Mouse (Mus musculus): ENCODE measurements at regions not wholly inside any gene's neighbourhood (a gene's known extent, or its start where the extent isn't known, plus 50 kb on each side); places are given as distances from the start of the nearest gene placed in this dataset.
"Not testable (repeated sequence)": the region's sequence is repeated elsewhere in the genome, so short reads cannot be mapped to it uniquely, and the experiment has no call there.

DNA sequence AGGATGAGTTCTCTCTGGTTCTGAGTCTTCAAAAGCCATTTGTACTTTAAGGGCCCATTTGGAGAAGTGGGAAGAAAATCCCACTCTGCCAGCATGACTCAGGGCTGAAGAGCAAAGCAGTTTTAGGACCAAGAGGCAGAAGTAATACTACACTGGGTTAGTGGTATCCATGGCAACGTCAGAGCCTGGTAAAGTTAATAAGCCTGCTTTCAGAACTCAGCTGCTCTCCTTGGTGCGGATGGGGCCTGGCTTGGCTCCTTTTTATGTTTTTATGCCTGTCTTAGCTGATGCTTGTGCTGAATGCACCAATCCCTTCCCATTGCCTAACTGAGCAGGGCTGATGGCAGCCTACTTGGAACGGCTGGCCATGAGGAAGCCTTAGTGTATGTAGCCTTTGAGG lies 306.7 kb downstream of the Abcc12 start:
- no peak for ATAC-seq (ENCODE audit: extremely low read depth, insufficient number of reproducible peaks, low FRiP score, low TSS enrichment)
- Histone ChIP-seq H3K4me3 (no peak overlapping the region), H3K9ac (no peak overlapping the region), H3K36me3 (no peaks in the 10 kb centered on the region), H3K27ac (replicated peaks) (no peak overlapping the region), H3K9me3 (no peaks in the 10 kb centered on the region), H3K4me2 (no peak overlapping the region), H3K27me3 (replicated peaks) (no peaks in the 10 kb centered on the region), H3K4me1 (no peaks in the 10 kb centered on the region)
- WGBS = 59% methylated on average over 3 of the region's 3 CpGs

DNA sequence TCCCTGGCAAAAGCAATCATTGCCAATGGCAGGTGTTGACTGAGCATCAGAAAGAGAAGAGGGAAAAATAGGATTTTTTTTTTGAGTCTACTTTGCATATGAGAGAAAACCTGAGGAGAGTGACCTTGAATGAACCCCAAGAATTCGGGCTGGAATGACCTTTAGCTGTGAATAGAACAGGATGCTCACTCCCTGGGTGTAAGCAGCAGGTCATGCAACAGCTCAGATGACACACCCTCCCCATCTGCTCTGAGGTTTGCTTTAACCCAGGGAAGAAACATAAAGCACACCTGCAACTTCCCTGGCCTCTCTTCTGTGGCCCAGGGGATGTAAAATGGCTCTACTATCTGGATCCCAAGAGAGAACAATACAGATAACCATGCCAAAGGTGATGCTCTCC lies 307.9 kb downstream of the Abcc12 start:
- H3K27me3 ChIP-seq (replicated peaks) = no peaks in the 10 kb centered on the region
- no peak overlapping the region for H3K27ac ChIP-seq (replicated peaks)
- H3K4me1 ChIP-seq = no peaks in the 10 kb centered on the region
- no peak overlapping the region for H3K4me2 ChIP-seq
- H3K9ac ChIP-seq = no peak overlapping the region
- 24% methylated on average over 1 of the region's 1 CpGs for WGBS
- H3K36me3 ChIP-seq = no peaks in the 10 kb centered on the region
- no peak for ATAC-seq (ENCODE audit: extremely low read depth, insufficient number of reproducible peaks, low FRiP score, low TSS enrichment)
- H3K9me3 ChIP-seq = no peaks in the 10 kb centered on the region
- no peak overlapping the region for H3K4me3 ChIP-seq

GRCm38 (mm10) chr8:86271477-86271876 lies 309.0 kb downstream of the Abcc12 start:
- no peak overlapping the region for H3K27ac ChIP-seq (replicated peaks)
- no peaks in the 10 kb centered on the region for H3K36me3 ChIP-seq
- no peaks in the 10 kb centered on the region; the same call in 1 of the 2 replicates for H3K9me3 ChIP-seq
- WGBS = 77% methylated on average over 6 of the region's 6 CpGs
- H3K9ac ChIP-seq = no peak overlapping the region
- H3K4me3 ChIP-seq = no peak overlapping the region
- no peak for ATAC-seq (ENCODE audit: extremely low read depth, insufficient number of reproducible peaks, low FRiP score, low TSS enrichment)
- no peaks in the 10 kb centered on the region for H3K27me3 ChIP-seq (replicated peaks)
- no peaks in the 10 kb centered on the region for H3K4me1 ChIP-seq
- no peak overlapping the region for H3K4me2 ChIP-seq

- Histone ChIP-seq H3K4me2 (no peak overlapping the region), H3K36me3 (no peaks in the 10 kb centered on the region), H3K9ac (no peak overlapping the region), H3K4me1 (0 out of 2 replicates have a peak, but pooled peaks cover under 1% of the 10 kb centered on the region), H3K4me3 (no peak overlapping the region), H3K27me3 (replicated peaks) (no peaks in the 10 kb centered on the region; the same call in 1 of the 2 replicates), H3K9me3 (no peaks in the 10 kb centered on the region), H3K27ac (replicated peaks) (no peak overlapping the region)
- no peak for ATAC-seq (ENCODE audit: extremely low read depth, insufficient number of reproducible peaks, low FRiP score, low TSS enrichment)
- WGBS = 72% methylated on average over 5 of the region's 5 CpGs
These were observed 322.5 kb downstream of the Abcc12 start for GRCm38 (mm10) chr8:86258011-86258410.

DNA sequence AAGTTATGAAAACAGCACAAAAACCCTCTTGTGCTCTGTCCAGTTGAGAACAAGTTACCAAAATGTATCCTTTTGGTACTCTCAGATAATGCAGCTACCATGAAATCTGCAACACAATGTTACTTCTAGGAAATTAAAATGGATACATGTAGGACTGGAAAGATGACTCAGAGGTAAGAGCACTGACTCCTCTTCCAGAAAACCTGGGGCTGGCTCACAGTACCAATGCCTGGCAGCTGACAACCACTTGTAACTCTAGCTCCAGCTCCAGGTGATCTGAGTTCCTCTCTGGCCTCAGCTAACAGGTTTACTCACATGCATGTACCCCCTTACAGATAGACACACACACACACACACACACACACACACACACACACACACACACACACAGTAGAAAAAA lies 325.1 kb downstream of the Abcc12 start:
- no peak overlapping the region for H3K4me2 ChIP-seq
- H3K36me3 ChIP-seq = no peaks in the 10 kb centered on the region
- no peak for ATAC-seq (ENCODE audit: extremely low read depth, insufficient number of reproducible peaks, low FRiP score, low TSS enrichment)
- no peak overlapping the region for H3K4me3 ChIP-seq
- H3K27me3 ChIP-seq (replicated peaks) = no peaks in the 10 kb centered on the region; the same call in 1 of the 2 replicates
- no peaks in the 10 kb centered on the region for H3K9me3 ChIP-seq
- H3K9ac ChIP-seq = no peak overlapping the region
- H3K4me1 ChIP-seq = 0 out of 2 replicates have a peak, but pooled peaks cover 4% of the 10 kb centered on the region
- no peak overlapping the region for H3K27ac ChIP-seq (replicated peaks)

DNA sequence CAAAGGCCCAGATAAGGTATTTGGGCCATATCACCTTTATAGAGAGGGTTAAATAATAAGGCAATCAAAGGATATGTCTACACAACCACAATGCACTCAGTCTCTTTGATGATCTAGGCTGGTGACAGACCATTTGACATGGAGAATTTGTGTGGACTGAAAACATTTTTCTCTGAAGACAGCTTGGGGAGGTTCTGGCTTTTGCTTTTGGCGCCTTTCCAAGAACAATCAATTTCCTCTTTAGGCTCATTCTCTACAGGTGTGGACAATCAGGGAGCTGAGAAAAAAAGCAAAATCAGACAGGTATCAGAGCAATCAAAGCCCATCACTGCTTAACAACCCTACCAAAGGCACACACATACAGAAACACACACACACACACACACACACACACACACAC lies 325.8 kb downstream of the Abcc12 start:
- WGBS = 69% methylated on average over 1 of the region's 1 CpGs

GRCm38 (mm10) chr8:86252696-86253355 lies 327.7 kb downstream of the Abcc12 start:
- ATAC-seq (ENCODE audit: extremely low read depth, insufficient number of reproducible peaks, low FRiP score, low TSS enrichment) = no peak
- Histone ChIP-seq H3K4me2 (no peak overlapping the region), H3K36me3 (no peaks in the 10 kb centered on the region), H3K9me3 (no peaks in the 10 kb centered on the region), H3K4me1 (0 out of 2 replicates have a peak, but pooled peaks cover 4% of the 10 kb centered on the region), H3K9ac (no peak overlapping the region), H3K4me3 (no peak overlapping the region), H3K27me3 (replicated peaks) (no peaks in the 10 kb centered on the region; the same call in 1 of the 2 replicates), H3K27ac (replicated peaks) (no peak overlapping the region)
- WGBS = 63% methylated on average over 4 of the region's 4 CpGs

More for the DNA sequence above, 325.8 kb downstream of the Abcc12 start:
- no peak overlapping the region for H3K9ac ChIP-seq
- H3K36me3 ChIP-seq = no peaks in the 10 kb centered on the region
- H3K9me3 ChIP-seq = no peaks in the 10 kb centered on the region
- H3K4me2 ChIP-seq = no peak overlapping the region
- no peak overlapping the region for H3K4me3 ChIP-seq
- 0 out of 2 replicates have a peak, but pooled peaks cover 4% of the 10 kb centered on the region for H3K4me1 ChIP-seq
- H3K27me3 ChIP-seq (replicated peaks) = no peaks in the 10 kb centered on the region; the same call in 1 of the 2 replicates
- no peak overlapping the region for H3K27ac ChIP-seq (replicated peaks)
- ATAC-seq (ENCODE audit: extremely low read depth, insufficient number of reproducible peaks, low FRiP score, low TSS enrichment) = no peak

- Histone ChIP-seq H3K27me3 (replicated peaks) (no peaks in the 10 kb centered on the region), H3K4me3 (no peak overlapping the region), H3K9me3 (no peaks in the 10 kb centered on the region), H3K36me3 (no peaks in the 10 kb centered on the region), H3K9ac (no peak overlapping the region), H3K27ac (replicated peaks) (no peak overlapping the region), H3K4me1 (no peaks in the 10 kb centered on the region), H3K4me2 (no peak overlapping the region)
- no peak for ATAC-seq (ENCODE audit: extremely low read depth, insufficient number of reproducible peaks, low FRiP score, low TSS enrichment)
- WGBS = 86% methylated on average over 4 of the region's 4 CpGs
These were observed 345.8 kb downstream of the Abcc12 start for GRCm38 (mm10) chr8:86234696-86235095.

GRCm38 (mm10) chr8:86231994-86232393 lies 348.5 kb downstream of the Abcc12 start:
- WGBS = 76% methylated on average over 6 of the region's 6 CpGs
- H3K4me1 ChIP-seq = not testable (repeated sequence)

GRCm38 (mm10) chr8:86224851-86225250 lies 355.6 kb downstream of the Abcc12 start:
- no peaks in the 10 kb centered on the region for H3K9me3 ChIP-seq
- no peaks in the 10 kb centered on the region for H3K27me3 ChIP-seq (replicated peaks)
- H3K4me2 ChIP-seq = no peak overlapping the region
- 67% methylated on average over 4 of the region's 4 CpGs for WGBS
- H3K27ac ChIP-seq (replicated peaks) = no peak overlapping the region
- ATAC-seq (ENCODE audit: extremely low read depth, insufficient number of reproducible peaks, low FRiP score, low TSS enrichment) = no peak
- H3K9ac ChIP-seq = no peak overlapping the region
- no peaks in the 10 kb centered on the region for H3K4me1 ChIP-seq
- no peaks in the 10 kb centered on the region for H3K36me3 ChIP-seq
- no peak overlapping the region for H3K4me3 ChIP-seq

More at GRCm38 (mm10) chr8:86231994-86232393, 348.5 kb downstream of the Abcc12 start:
- ATAC-seq (ENCODE audit: extremely low read depth, insufficient number of reproducible peaks, low FRiP score, low TSS enrichment); H3K27me3 ChIP-seq (replicated peaks); H3K36me3 ChIP-seq; H3K9ac ChIP-seq; H3K4me2 ChIP-seq; H3K4me3 ChIP-seq; H3K9me3 ChIP-seq; H3K27ac ChIP-seq (replicated peaks): not testable (repeated sequence)

GRCm38 (mm10) chr8:86222715-86223114 lies 357.8 kb downstream of the Abcc12 start:
- no peak for ATAC-seq (ENCODE audit: extremely low read depth, insufficient number of reproducible peaks, low FRiP score, low TSS enrichment)
- WGBS = 83% methylated on average over 7 of the region's 7 CpGs
- no peak overlapping the region for H3K9ac ChIP-seq

DNA sequence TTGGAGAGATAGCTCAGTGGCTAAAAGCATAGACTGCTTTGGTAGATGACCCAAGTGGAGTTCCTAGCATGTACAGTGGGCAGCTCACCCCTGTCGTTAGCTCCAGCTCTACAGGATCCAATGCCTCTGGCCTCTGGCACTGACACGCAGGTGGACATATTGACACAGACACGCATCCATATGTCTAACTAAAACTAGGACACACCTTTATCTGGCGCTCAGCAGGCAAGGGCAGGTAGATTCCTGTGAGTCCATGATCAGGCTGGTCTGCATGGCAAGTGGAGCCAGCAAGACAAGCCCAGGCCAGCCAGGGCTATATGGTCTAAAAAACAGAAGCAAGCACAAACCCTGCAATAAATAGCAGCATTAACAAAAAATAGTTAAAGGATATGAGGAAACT lies 358.3 kb downstream of the Abcc12 start:
- H3K9me3 ChIP-seq = no peaks in the 10 kb centered on the region
- no peaks in the 10 kb centered on the region for H3K4me1 ChIP-seq
- no peak overlapping the region for H3K4me2 ChIP-seq
- no peaks in the 10 kb centered on the region for H3K27me3 ChIP-seq (replicated peaks)
- H3K27ac ChIP-seq (replicated peaks) = no peak overlapping the region
- no peak for ATAC-seq (ENCODE audit: extremely low read depth, insufficient number of reproducible peaks, low FRiP score, low TSS enrichment)
- no peaks in the 10 kb centered on the region for H3K36me3 ChIP-seq
- H3K4me3 ChIP-seq = no peak overlapping the region
- WGBS = 83% methylated on average over 4 of the region's 4 CpGs
- no peak overlapping the region for H3K9ac ChIP-seq

More at GRCm38 (mm10) chr8:86222715-86223114, 357.8 kb downstream of the Abcc12 start:
- Histone ChIP-seq H3K27me3 (replicated peaks) (no peaks in the 10 kb centered on the region), H3K4me1 (no peaks in the 10 kb centered on the region), H3K4me2 (no peak overlapping the region), H3K4me3 (no peak overlapping the region), H3K9me3 (no peaks in the 10 kb centered on the region), H3K36me3 (no peaks in the 10 kb centered on the region), H3K27ac (replicated peaks) (no peak overlapping the region)
